Mouse (Mus musculus) activated CD4-positive, CD25-positive, alpha-beta regulatory T cell, adult 4 months (primary cell): Measurements from ENCODE around the gene Esp22. TPM values are rescaled to one million over a fixed set of nuclear protein-coding genes. Genes with fewer than 3 reads are reported as not detected.
"Not testable (repeated sequence)": the region's sequence is repeated elsewhere in the genome, so short reads cannot be mapped to it uniquely, and the experiment has no call there.

Source experiments
- ATAC-seq: one replicate; pipeline ENCODE4 v1.8.0; 2017
- polyA plus RNA-seq, 2 experiments: library from polyadenylated mRNA; unstranded; fragments of 100-300 nt; shearing (Covaris generic); gene quantifications; one replicate each; pipeline ENCODE4 v1.2.1; 2017

Esp22 gene
- polyA plus RNA-seq: not detected

DNA sequence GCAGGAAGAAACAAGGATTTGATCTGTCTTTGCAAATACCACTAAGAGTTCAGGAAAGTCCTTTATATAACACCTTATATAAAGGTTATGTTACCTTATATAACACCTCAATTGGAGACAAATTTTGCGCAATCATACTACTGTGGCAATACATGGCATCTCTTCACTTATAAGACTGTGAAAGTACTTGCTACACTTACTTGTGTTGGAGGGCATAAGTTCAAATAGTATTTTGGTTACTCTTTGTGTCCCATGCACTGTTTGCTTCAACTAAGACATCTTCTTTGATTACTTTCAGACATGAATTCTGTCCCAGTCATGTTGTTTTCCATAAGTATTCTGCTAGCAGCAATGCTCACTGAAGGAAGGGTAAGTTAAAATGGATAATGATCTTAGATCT lies at the start of gene Esp22:
Esp22 (plus strand) TSS at position 301 of the 400 bp plus-strand sequence.
- ATAC-seq: no peak

DNA sequence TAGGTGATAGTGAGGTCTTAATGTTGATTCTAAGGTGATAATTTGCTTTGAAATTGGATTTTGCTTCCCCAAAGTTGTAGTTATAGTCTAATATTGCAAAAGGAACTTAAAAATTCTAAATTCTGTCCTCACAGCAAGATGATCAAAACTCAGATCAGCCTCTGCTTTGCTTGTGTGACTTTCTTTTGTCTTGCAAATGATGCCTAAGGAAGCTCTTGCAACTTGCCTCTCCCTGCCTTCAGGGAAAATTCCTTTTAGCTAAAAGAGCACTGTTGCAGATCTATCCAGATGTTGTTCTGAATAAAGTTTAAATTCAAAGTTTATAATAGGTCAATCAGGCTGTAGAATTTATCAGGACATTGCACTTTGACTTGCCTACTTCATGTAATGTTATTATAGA lies 31.5 kb upstream of the Esp22 start:
- no peak for ATAC-seq

GRCm38 (mm10) chr17:39076937-39077336 lies 18.2 kb upstream of the Esp22 start, which contains the start of gene Esp23:
Esp23 (minus strand) TSS chr17:39077037.
- no peak for ATAC-seq

DNA sequence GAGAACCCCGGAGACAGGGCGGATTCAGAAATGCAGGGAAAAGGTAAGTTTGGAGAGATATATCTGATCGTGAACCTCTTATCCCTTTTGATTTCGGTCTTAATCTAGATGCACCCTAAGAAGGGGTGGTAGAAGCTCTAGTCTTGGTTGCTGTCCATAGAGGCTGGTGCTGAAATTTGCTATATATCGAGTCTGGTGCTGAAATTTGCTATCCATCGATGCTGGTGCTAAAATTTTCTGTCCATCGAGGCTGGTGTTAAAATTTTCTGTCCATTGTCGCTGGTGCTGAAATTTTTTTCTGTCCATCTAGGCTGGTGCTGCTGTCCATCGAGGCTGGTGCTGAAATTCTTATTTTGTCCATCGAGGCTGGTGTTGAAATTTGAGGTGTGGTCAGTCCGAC lies 12.0 kb downstream of the Esp22 start:
- not testable (repeated sequence) for ATAC-seq

DNA sequence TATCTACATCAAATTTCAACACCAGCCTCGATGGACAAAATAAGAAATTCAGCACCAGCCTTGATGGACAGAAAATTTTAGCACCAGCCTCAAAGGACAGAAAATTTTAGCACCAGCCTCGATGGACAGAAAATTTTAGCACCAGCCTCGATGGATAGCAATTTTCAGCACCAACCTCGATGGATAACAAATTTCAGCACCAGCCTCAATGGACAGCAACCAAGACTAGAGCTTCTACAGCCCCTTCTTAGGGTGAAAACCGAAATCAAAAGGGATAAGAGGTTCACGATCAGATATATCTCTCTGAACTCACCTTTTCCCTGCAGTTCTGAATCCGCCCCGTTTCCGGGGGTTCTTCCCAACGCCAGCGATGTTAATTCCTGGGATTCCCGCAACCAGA lies 34.0 kb downstream of the Esp22 start:
- not testable (repeated sequence) for ATAC-seq

Other genes starting within 250 kb of the Esp22 start
- not detected for gene Esp24, start 58.6 kb upstream of the Esp22 start, polyA plus RNA-seq
- not detected for gene Gm21903, start 52.0 kb upstream of the Esp22 start, polyA plus RNA-seq
- not detected for gene Esp23, start 18.3 kb upstream of the Esp22 start, polyA plus RNA-seq